Mouse (Mus musculus): Measurements from ENCODE around the gene Lhfp.

DNA sequence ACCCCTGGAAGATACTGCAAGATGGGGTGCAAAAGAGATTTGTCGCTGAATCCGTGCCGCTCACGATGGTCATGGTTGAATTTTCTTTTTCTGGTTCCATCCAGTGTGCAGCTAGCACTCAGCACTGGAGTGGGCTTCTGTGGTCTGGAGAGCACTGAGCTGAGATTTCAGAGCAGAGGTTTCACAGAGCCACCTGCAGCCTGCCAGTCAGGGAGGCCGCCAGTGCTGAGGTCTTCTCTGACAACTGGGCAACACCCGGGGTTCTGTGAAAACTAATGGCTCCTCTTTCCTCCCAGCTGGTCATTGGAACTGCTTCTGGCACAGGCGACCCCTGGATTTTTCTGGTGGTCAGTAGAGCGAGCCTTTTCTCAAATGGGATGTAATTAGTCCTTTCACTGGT is 84.2 kb downstream of the Lhfp start:
- TF ChIP-seq CTCF (IDR thresholded peaks at IDR 0.05; ENCODE audit: control insufficient read depth, insufficient read depth, insufficient replicate concordance, low read depth, low read length) (no peak), POLR2A (IDR thresholded peaks at IDR 0.05; ENCODE audit: control insufficient read depth, low read depth, low read length) (no peak)

Measured in testis, adult 2 months (tissue).